Mouse (Mus musculus): ENCODE data around the gene Wdr48.

- peak; percentile 43; the same call in 1 of the 2 replicates for TF ChIP-seq CTCF (IDR thresholded peaks at IDR 0.05; ENCODE audit: low read depth, low read length)
- TF ChIP-seq POLR2A (IDR thresholded peaks at IDR 0.05; ENCODE audit: borderline replicate concordance, low read depth, low read length), result no peak
Measured at GRCm38 (mm10) chr9:119974609-119975008, 79.9 kb downstream of the Wdr48 start.
